Mouse (Mus musculus) midbrain, embryonic 11.5 days (tissue): ENCODE measurements around the gene Bpifc. TPM values are rescaled to one million over a fixed set of nuclear protein-coding genes. Genes with fewer than 3 reads are reported as not detected.

Source experiments
- ATAC-seq: fragments of 200-750 bp; cut with Nextera tagmentation; 2 replicates; pipeline ENCODE4 v1.8.0; 2017; ENCODE audit warnings: moderate TSS enrichment, moderate library complexity; ENCODE audit not compliant: low FRiP score
- DNase-seq: peaks from one replicate; pipeline ENCODE4 v3.0.0; 2015; ENCODE audit warnings: low spot score; ENCODE audit errors: missing footprints
- H3K27ac ChIP-seq: fragments of 300-500 bp; sonication (generic); 2 replicates; pipeline ENCODE4 v1.5.1; 2014; ENCODE audit warnings: low read depth, low read length
- H3K27me3 ChIP-seq: fragments of 300-500 bp; sonication (generic); 2 replicates; pipeline ENCODE4 v1.6.1; 2014; ENCODE audit warnings: mild to moderate bottlenecking, low read length, moderate library complexity, mixed read lengths; ENCODE audit not compliant: control insufficient read depth, insufficient read depth
- H3K36me3 ChIP-seq: fragments of 300-500 bp; sonication (generic); 2 replicates; pipeline ENCODE4 v1.6.1; 2014; ENCODE audit warnings: mild to moderate bottlenecking, low read length, moderate library complexity, mixed read lengths; ENCODE audit not compliant: control insufficient read depth, insufficient read depth
- H3K4me1 ChIP-seq: fragments of 300-500 bp; sonication (generic); 2 replicates; pipeline ENCODE4 v1.6.1; 2014; ENCODE audit warnings: low read length; ENCODE audit not compliant: control insufficient read depth, insufficient read depth
- H3K4me2 ChIP-seq: fragments of 300-500 bp; sonication (generic); 2 replicates; pipeline ENCODE4 v1.6.1; 2014; ENCODE audit warnings: mild to moderate bottlenecking, moderate library complexity
- H3K4me3 ChIP-seq: fragments of 300-500 bp; sonication (generic); 2 replicates; pipeline ENCODE4 v1.5.1; 2014; ENCODE audit warnings: low read depth, low read length
- H3K9ac ChIP-seq: fragments of 300-500 bp; sonication (generic); 2 replicates; pipeline ENCODE4 v1.6.1; 2014; ENCODE audit warnings: low read length
- H3K9me3 ChIP-seq: fragments of 300-500 bp; sonication (generic); 2 replicates; pipeline ENCODE4 v1.6.1; 2016; ENCODE audit warnings: low read length; ENCODE audit not compliant: control insufficient read depth
- WGBS: fragments of 180-500 bp; shearing (Covaris S2); extraction: QIAGEN DNeasy Blood & Tissue Kit; methylation state at CpG from one replicate; pipeline ENCODE4 v1.1.7; 2014; 5-methylcytosine and 5-hydroxymethylcytosine counted together
- polyA plus RNA-seq: library from polyadenylated mRNA; unstranded; fragments of >200 nt; fragmentation: Nextera tagmentation; extraction: Ambion mirVana; gene quantifications from 2 replicates; pipeline ENCODE4 v1.2.1, GENCODE M21; 2014

Gene Bpifc
- polyA plus RNA-seq, 1 experiment from 2014 or later: 0.12 TPM

- Histone ChIP-seq H3K27ac (peak within 1 kb of the TSS; percentile 61), H3K9ac (peak within 1 kb of the TSS; percentile 89), H3K36me3 (peaks cover 5% of the 10 kb centered on the region; the same call in 1 of the 2 replicates), H3K9me3 (no peaks in the 10 kb centered on the region), H3K4me3 (peak within 1 kb of the TSS; percentile 96), H3K4me2 (peak within 1 kb of the TSS; percentile 75), H3K27me3 (no peaks in the 10 kb centered on the region), H3K4me1 (peaks cover 8% of the 10 kb centered on the region)
- WGBS: under 1% methylated on average over 72 of the region's 90 CpGs
- ATAC-seq: peak; percentile 99
- DNase-seq: peak; percentile 100
These were observed 95.0 kb downstream of the Bpifc start, which contains the start of gene Prdm4 for GRCm38 (mm10) chr10:85916498-85917309. Gene Prdm4 (minus strand): TSS chr10:85917142.

Other genes starting within 250 kb of the Bpifc start
- 97.7 and 97.8 TPM in 2 replicates for gene Pwp1, start 182.4 kb downstream of the Bpifc start, polyA plus RNA-seq
- 35.3 and 35.6 TPM in 2 replicates for gene Prdm4, start 94.8 kb downstream of the Bpifc start, polyA plus RNA-seq
- gene Ascl4, start 84.2 kb downstream of the Bpifc start, polyA plus RNA-seq: 0.28 and 0.36 TPM in 2 replicates
- gene Rtcb, start 54.1 kb downstream of the Bpifc start, polyA plus RNA-seq: 203 and 206 TPM in 2 replicates
- 16.6 and 17.2 TPM in 2 replicates for gene Fbxo7, start 10.1 kb upstream of the Bpifc start, polyA plus RNA-seq